8 mouse cellular contexts compared by ENCODE assay signal in the genomic region with DNA sequence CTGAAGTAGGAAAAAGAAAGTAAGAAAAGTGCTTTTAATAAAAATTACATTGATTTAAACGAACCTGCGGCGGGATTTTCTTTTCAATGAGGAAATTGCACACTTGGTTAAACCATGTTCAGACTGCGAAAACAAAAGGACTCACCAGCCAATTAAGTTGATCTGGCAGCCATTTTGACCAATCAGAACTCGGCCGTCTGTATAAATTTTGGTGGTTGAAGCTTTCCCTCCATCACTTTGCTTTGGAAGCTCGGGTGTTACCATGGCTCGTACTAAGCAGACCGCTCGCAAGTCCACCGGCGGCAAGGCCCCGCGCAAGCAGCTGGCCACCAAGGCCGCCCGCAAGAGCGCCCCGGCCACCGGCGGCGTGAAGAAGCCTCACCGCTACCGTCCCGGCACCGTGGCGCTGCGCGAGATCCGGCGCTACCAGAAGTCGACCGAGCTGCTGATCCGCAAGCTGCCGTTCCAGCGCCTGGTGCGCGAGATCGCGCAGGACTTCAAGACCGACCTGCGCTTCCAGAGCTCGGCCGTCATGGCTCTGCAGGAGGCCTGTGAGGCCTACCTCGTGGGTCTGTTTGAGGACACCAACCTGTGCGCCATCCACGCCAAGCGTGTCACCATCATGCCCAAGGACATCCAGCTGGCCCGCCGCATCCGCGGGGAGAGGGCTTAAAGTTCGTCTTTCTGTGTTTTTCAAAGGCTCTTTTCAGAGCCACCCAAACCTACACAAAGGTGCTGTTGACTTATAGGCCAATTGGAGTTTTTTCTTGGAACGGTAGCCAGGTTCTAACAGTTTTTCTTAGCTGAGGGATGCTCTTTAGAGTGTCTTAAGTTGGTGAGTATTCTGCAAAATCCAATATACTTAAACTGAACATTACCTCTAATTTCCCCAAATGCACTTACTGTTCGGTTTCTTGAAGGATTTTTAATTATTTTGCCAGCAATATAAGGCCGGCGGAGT. TPM values are rescaled to one million over a fixed set of nuclear protein-coding genes. Genes with fewer than 3 reads are reported as not detected.
DNase-seq lines count a peak whose midpoint lies in the region; ATAC-seq and TF ChIP-seq lines count a peak whose summit lies in the region.
"Not testable (repeated sequence)": the region's sequence is repeated elsewhere in the genome, so short reads cannot be mapped to it uniquely, and the experiment has no call there.

Gene Hist1h3h (plus strand): TSS at position 263 of the 961 bp plus-strand sequence.

- peak within 1 kb of the TSS; percentile 98 for H3K9ac ChIP-seq in ES-Bruce4 (ENCODE audit: low read depth, poor library complexity, severe bottlenecking)
- peak within 1 kb of the TSS; percentile 87 for H3K9ac ChIP-seq in forebrain, embryonic 13.5 days
- peak within 1 kb of the TSS; percentile 79 for H3K9ac ChIP-seq in liver, embryonic 16.5 days (ENCODE audit: low read depth, low read length)
- H3K9ac ChIP-seq in neural tube, embryonic 12.5 days, result peak within 1 kb of the TSS; percentile 70

- peak; percentile 89 for TF ChIP-seq POLR2A in ES-Bruce4 (IDR thresholded peaks at IDR 0.05; ENCODE audit: insufficient read depth, low read length)

- peak within 1 kb of the TSS; percentile 85 for H3K4me2 ChIP-seq in forebrain, embryonic 13.5 days
- peak within 1 kb of the TSS; percentile 82 for H3K4me2 ChIP-seq in liver, embryonic 16.5 days (ENCODE audit: low read depth, low read length)
- H3K4me2 ChIP-seq in neural tube, embryonic 12.5 days (replicated peaks), result peak within 1 kb of the TSS; percentile 74

- peak within 1 kb of the TSS; percentile 98 for H3K27ac ChIP-seq in ES-Bruce4 (ENCODE audit: insufficient read depth, low read length)
- peak within 1 kb of the TSS; percentile 98 for H3K27ac ChIP-seq in forebrain, embryonic 13.5 days
- peak within 1 kb of the TSS; percentile 97 for H3K27ac ChIP-seq in liver, embryonic 16.5 days (ENCODE audit: low read length)
- peak within 1 kb of the TSS; percentile 88 for H3K27ac ChIP-seq in neural tube, embryonic 12.5 days

- H3K4me1 ChIP-seq in ES-Bruce4 (ENCODE audit: control insufficient read depth, insufficient read depth, low read length), result not testable (repeated sequence)
- peaks cover 44% of the 10 kb centered on the region for H3K4me1 ChIP-seq in forebrain, embryonic 13.5 days
- H3K4me1 ChIP-seq in liver, embryonic 16.5 days (ENCODE audit: control insufficient read depth, low read depth, low read length), result peaks cover 27% of the 10 kb centered on the region
- peaks cover 22% of the 10 kb centered on the region for H3K4me1 ChIP-seq in neural tube, embryonic 12.5 days

- ATAC-seq in cerebellum, adult (ENCODE audit: insufficient number of reproducible peaks, low FRiP score, low TSS enrichment), result peak; percentile 36; the same call in 1 of the 2 replicates
- ATAC-seq in forebrain, embryonic 13.5 days, result peak; percentile 45
- ATAC-seq in liver, embryonic 16.5 days (ENCODE audit: low read depth), result peak; percentile 16
- peak; percentile 45 for ATAC-seq in neural tube, embryonic 12.5 days (ENCODE audit: low FRiP score, low read depth)

- TF ChIP-seq CTCF in ES-Bruce4 (IDR thresholded peaks at IDR 0.05; ENCODE audit: low read depth, low read length), result not testable (repeated sequence)

- H3K27me3 ChIP-seq in ES-Bruce4 (ENCODE audit: control insufficient read depth, insufficient read depth, low read length, poor library complexity, severe bottlenecking); forebrain, embryonic 13.5 days; liver, embryonic 16.5 days (ENCODE audit: control insufficient read depth, insufficient read depth, low read depth, low read length); neural tube, embryonic 12.5 days (replicated peaks): not testable (repeated sequence)

- H3K4me3 ChIP-seq in ES-Bruce4 (ENCODE audit: low read depth, low read length), result peak within 1 kb of the TSS; percentile 97
- H3K4me3 ChIP-seq in forebrain, embryonic 13.5 days, result peak within 1 kb of the TSS; percentile 49
- H3K4me3 ChIP-seq in liver, embryonic 16.5 days (ENCODE audit: low read depth, low read length), result peak within 1 kb of the TSS; percentile 66
- H3K4me3 ChIP-seq in neural tube, embryonic 12.5 days, result peak within 1 kb of the TSS; percentile 44

- not testable (repeated sequence) for H3K36me3 ChIP-seq in ES-Bruce4 (ENCODE audit: control insufficient read depth, insufficient read depth, low read length, poor library complexity, severe bottlenecking); forebrain, embryonic 13.5 days (ENCODE audit: poor library complexity, severe bottlenecking); liver, embryonic 16.5 days (ENCODE audit: control insufficient read depth, insufficient read depth); neural tube, embryonic 12.5 days

- WGBS in forebrain, embryonic 13.5 days, result under 1% methylated on average over 30 of the region's 56 CpGs
- 4% methylated on average over 31 of the region's 56 CpGs for WGBS in large intestine, adult 2 months
- 2% methylated on average over 25 of the region's 56 CpGs for WGBS in liver, embryonic 16.5 days (ENCODE audit: insufficient replicate concordance)
- WGBS in neural tube, embryonic 12.5 days, result under 1% methylated on average over 28 of the region's 56 CpGs

- intact Hi-C loops in heart, postnatal 10 days (cut with DNase I), result loop anchor here (10.0 kb wide), 2 partner anchors 227 to 313 kb away; partner anchors contain the start of genes Zfp184 and Zkscan3

- TF ChIP-seq EP300 in ES-Bruce4 (IDR thresholded peaks at IDR 0.05; ENCODE audit: insufficient read depth, low read depth, low read length), result 0 out of 2 replicates have a peak, but pooled peaks have one; percentile 10

- peak; percentile 88 for DNase-seq in heart, postnatal 10 days
- peak; percentile 75 for DNase-seq in large intestine, adult 2 months (ENCODE audit: low read depth, low spot score)
- DNase-seq in telencephalon, adult 2 months (ENCODE audit: low read depth, low spot score), result peak; percentile 96

- not testable (repeated sequence) for H3K9me3 ChIP-seq in ES-Bruce4 (replicated peaks; ENCODE audit: control insufficient read depth, insufficient read depth, low read length, poor library complexity, severe bottlenecking); forebrain, embryonic 13.5 days (replicated peaks); liver, embryonic 16.5 days (replicated peaks; ENCODE audit: control insufficient read depth, low read length); neural tube, embryonic 12.5 days

RNA-seq across cellular contexts. Expression of gene Hist1h3h, which starts in this region (rescaled TPM):
- polyA plus RNA-seq in ES-Bruce4 (2011; ENCODE audit: insufficient read depth, insufficient read length, low read depth, missing spikeins), result 25.3 and 31.8 TPM in 2 replicates
- polyA plus RNA-seq in forebrain, embryonic 13.5 days (2015; fragmentation: Nextera tagmentation; extraction: Ambion mirVana), result 23.7 and 35.3 TPM in 2 replicates
- total RNA-seq in heart, postnatal 10 days (2021), result 100 to 1,000 TPM; 284 to 332 TPM
- polyA plus RNA-seq in large intestine, adult 2 months (2012; rRNA removed), result 33.4 and 59.9 TPM in 2 replicates
- polyA plus RNA-seq in liver, embryonic 16.5 days (2015; fragmentation: Nextera tagmentation; extraction: Ambion mirVana), result 4.4 and 13.9 TPM in 2 replicates
- 14.0 and 17.0 TPM in 2 replicates for polyA plus RNA-seq in neural tube, embryonic 12.5 days (2016; fragmentation: Nextera tagmentation; extraction: Ambion mirVana)

Comparison
In these comparisons a context has a peak if more than half of its experiments do, and no peak if none do; other contexts are left out.
1. Peak in every context shown above with its lines: DNase-seq, ATAC-seq, H3K4me3 ChIP-seq and H3K27ac ChIP-seq.
2. H3K4me3 ChIP-seq: peak in every context shown above with its lines; median percentile 97 in ES-Bruce4; 66 in liver, embryonic 16.5 days; 49 in forebrain, embryonic 13.5 days; 44 in neural tube, embryonic 12.5 days.